Mouse (Mus musculus) cerebellum, adult 8-10 months (tissue): ENCODE measurements around the gene Vmn1r80.
"Not testable (repeated sequence)": the region's sequence is repeated elsewhere in the genome, so short reads cannot be mapped to it uniquely, and the experiment has no call there.

Experiments used
- DNase-seq: peaks from one replicate; pipeline ENCODE4 v3.0.0; 2022

Gene Vmn1r80

GRCm38 (mm10) chr7:12188986-12189385, at the start of gene Vmn1r80:
TSS of gene Vmn1r80 (plus strand) at chr7:12189286.
- DNase-seq: no peak

- DNase-seq: no peak
Observed at GRCm38 (mm10) chr7:12149957-12150356, 39.1 kb upstream of the Vmn1r80 start, which contains the start of gene Vmn1r78. TSS of gene Vmn1r78 (plus strand) at chr7:12150257.

- not testable (repeated sequence) for DNase-seq
Observed at GRCm38 (mm10) chr7:12156463-12156862, 32.6 kb upstream of the Vmn1r80 start.

GRCm38 (mm10) chr7:12170979-12171378, 18.1 kb upstream of the Vmn1r80 start, which contains the start of gene Vmn1r79:
TSS of gene Vmn1r79 (plus strand) at chr7:12171279.
- DNase-seq: not testable (repeated sequence)

- not testable (repeated sequence) for DNase-seq
Observed at GRCm38 (mm10) chr7:12172926-12173325, 16.2 kb upstream of the Vmn1r80 start.

GRCm38 (mm10) chr7:12204141-12204540, 15.1 kb downstream of the Vmn1r80 start:
- DNase-seq: no peak
